Mouse (Mus musculus) ES-Bruce4 (cell line): ENCODE data around the gene Amot.

ENCODE experiments used
- CTCF ChIP-seq: IDR thresholded peaks from one replicate; pipeline ENCODE4 v1.8.1; 2011; ENCODE audit warnings: low read depth, low read length
- POLR2A ChIP-seq: IDR thresholded peaks from one replicate; pipeline ENCODE4 v1.8.1; 2011; ENCODE audit warnings: low read length; ENCODE audit not compliant: insufficient read depth

DNA sequence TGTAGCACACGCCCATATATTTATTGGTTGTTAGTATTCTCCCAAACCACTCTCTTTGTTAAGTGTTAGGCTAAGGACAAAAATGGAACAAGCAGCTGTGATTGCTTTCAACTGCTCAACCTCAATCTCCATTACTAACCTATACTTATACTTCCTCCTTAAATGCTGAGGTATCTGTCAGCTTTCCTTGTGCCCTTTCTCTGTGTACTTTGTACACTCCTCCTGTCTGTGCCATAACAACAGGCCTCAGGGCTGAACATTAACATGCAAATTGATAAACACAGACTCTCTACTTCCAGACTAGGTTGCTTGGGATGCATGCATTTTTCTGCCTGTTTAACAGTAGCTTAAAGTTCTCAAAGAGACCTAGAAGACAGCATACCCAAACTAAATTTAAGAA is 76.2 kb downstream of the Amot start:
- TF ChIP-seq CTCF (no peak), POLR2A (no peak)
